Mouse (Mus musculus) ES-CJ7 (cell line): ENCODE measurements around the gene Rarg.
A peak's percentile ranks its signal among the peaks of the same experiment; 100 is the strongest.

Experiments used
- DNase-seq: peaks from one replicate; pipeline ENCODE4 v3.0.0; 2011; ENCODE audit warnings: low read depth, low spot score

Gene Rarg

GRCm38 (mm10) chr15:102258076-102258470, 756 bp upstream of the Rarg start:
- DNase-seq: peak; percentile 82

GRCm38 (mm10) chr15:102256431-102257201, 701 bp downstream of the Rarg start:
- DNase-seq: no peak

- DNase-seq: no peak
Measured at GRCm38 (mm10) chr15:102255547-102256255, 1.6 kb downstream of the Rarg start.

- peak; percentile 94 for DNase-seq
Measured at GRCm38 (mm10) chr15:102250521-102250920, 6.8 kb downstream of the Rarg start.

- peak; percentile 56 for DNase-seq
Measured at GRCm38 (mm10) chr15:102249967-102250366, 7.3 kb downstream of the Rarg start.

DNA sequence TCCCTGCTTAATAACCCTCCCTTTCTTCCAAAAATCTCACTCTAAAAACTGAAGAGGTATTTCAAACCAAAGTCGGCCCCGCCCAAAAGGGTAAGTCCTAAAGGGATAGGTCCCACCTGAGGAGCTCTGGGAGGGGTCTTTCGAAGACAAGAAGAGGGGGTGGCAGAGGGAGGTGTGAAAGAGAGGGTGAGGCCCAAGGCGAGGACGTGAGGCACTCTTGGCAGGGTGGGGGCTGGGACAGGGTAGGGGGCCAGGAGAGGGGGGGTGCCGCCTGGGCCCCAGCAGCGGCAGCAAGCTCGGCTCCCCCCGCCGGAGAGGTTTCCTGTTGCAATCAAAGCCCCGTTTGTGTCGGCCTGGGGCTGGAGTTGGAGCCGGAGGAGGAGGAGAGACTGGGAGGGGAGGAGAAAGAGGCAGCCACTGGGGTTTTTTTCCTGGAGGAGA, 8.0 kb downstream of the Rarg start:
- peak; percentile 91 for DNase-seq

DNA sequence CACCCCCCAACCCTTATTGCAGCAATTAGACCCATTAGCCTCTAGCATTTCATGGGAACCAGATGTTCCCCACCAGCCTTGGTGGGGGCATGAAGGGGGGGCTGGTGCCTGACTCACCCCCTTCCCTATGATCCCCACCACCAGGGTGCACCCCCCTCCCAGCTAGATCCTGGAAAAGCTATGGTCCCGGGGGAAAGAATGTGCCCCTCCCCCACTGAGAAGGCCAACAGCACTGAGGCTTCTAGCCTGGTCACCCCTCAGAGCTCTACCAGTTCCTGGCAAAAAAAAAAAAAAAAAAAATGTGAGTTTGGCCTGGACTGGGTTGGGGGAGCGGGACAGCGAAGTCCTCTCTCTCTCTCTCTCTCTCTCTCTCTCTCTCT, 8.5 kb downstream of the Rarg start:
- peak; percentile 66 for DNase-seq

DNA sequence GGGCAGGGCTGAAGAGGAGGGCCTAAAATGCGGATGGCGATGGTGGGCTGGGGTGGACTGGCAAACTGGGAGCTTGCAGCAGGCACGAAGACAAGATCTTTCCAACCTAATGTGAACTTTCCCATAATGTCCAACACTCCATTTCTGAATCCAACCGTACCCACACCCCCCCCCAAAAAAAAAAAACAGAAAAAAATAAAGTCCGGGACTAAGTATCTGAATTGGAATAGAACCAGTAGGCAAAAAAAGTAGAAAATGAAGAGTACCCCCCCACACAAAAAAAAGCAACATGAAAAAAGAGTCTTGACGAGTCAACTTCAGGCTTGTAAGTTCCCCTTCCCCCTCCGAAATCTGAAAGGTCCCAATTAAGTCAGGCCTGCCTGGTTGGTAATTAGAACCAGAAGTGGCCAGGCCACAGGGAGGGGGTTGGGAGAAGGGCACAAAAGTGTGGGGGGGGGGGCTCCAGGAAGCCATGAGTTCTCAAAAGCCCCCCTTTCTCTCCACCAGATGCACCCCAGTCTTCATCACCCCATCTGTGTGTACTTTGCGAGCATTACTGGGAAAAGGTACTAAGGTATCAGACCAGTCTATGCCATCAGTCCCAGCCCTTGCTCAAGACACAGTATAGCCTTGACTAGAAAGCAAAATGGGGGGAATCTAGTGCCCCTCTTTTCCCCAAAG, 9.0 kb downstream of the Rarg start:
- DNase-seq: no peak

- DNase-seq: peak; percentile 87
Measured at GRCm38 (mm10) chr15:102247252-102248130, 9.8 kb downstream of the Rarg start.

- peak; percentile 99 for DNase-seq
Measured at GRCm38 (mm10) chr15:102246866-102247251, 10.5 kb downstream of the Rarg start.

- DNase-seq: peak; percentile 98
Measured at GRCm38 (mm10) chr15:102245891-102246741, 11.2 kb downstream of the Rarg start.

DNA sequence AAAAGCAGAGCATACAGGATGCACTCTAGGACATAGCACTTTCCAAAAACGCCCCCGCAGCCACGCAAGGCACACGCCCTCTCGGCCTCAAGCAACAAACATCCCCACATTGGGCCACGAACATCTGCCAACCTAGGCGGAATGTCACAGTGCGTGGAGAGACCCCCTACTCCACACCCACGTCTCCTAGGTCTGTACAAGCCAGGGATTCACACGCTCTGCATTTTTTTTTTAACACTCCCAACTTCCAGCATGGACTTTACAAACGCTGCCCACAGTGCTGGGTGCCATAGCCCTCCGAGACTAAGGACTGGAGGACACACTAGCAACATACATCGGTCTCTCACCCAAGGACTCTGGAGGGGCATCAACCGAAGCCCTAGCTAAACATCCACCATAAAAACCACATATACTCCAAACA, 11.8 kb downstream of the Rarg start:
- DNase-seq: no peak

DNA sequence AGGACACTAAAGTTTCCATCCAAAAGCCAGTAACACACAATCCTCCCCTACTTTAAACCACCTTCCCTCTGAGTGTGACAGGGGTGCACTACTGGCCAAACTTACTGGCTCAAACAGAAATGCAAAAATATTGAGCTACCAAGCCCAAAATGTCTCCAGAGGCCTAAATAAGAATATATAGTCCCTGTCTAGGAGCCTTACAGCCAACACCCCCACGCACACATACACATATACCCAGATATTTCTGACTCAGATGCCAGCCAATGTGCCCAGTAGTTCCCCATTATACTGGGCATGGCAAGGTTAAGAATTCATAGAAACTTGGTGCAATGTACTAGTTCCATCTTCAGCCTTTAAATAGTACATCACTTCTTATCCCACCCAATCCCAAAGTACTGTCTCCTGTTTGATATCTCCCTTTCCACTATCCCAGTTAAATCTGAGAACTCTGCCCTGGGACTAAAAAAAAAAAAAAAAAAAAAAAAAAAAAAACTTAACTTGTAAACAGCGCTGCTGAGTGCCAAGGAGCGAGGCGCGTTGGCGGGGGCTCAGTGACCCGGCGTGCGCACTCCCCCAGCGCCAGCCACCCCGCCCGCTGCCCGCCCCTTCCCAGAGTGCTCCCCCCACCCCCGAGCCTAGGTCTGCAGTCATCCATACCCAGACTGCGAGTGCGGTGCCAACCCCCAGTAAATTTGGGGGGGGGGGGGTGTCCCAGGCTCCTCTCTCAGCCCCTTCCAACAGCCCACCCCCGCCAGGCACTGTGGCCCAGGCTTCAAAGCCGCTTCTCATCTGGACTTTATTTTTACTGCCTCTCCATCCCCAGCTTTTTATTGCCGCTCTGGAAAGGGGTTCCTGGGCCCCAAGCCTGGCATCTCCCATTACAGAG, 12.8 kb downstream of the Rarg start:
- no peak for DNase-seq

GRCm38 (mm10) chr15:102243229-102244190, 13.8 kb downstream of the Rarg start:
- DNase-seq: peak; percentile 95

DNA sequence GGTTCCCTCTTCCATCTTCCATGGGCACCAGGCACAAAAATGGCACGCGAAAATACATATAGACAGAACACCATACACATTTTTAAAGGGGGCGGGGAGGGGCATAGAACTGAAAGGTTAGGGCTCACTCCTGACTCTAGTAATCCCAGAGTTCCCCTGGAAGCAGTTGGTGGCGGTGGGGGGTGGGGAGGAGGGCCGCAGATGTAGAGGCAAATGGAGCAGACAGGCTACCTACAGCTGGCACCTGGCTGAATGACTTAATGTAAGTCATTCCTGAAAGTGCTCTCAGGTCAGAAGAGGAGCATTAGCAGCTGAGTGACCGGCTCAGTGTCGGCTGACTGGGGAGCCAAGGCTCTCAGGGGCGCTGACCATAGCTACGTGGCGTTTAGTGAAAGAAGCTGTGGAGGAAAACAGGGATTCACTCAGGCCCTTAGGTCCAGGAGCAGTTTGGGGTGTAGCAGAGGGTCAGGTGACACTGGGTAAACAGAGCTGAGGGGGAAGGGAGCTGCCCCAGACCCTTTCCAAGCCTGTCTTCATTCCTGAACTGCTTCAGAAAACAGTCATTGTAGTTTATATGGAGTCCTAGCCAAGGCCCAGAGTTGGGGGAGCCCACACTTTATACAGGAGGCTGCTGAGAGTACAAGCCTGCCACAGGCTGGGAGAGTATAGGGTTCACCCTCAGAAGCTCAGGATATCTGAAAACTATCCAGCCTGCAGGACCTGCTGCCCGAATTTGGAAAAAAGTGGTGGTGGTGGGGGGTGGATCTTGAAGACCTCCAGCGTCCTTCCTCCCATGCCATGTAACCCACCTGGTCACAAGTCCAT, 14.7 kb downstream of the Rarg start:
- peak; percentile 54 for DNase-seq

- peak; percentile 96 for DNase-seq
Measured at GRCm38 (mm10) chr15:102240607-102241006, 16.7 kb downstream of the Rarg start.

DNA sequence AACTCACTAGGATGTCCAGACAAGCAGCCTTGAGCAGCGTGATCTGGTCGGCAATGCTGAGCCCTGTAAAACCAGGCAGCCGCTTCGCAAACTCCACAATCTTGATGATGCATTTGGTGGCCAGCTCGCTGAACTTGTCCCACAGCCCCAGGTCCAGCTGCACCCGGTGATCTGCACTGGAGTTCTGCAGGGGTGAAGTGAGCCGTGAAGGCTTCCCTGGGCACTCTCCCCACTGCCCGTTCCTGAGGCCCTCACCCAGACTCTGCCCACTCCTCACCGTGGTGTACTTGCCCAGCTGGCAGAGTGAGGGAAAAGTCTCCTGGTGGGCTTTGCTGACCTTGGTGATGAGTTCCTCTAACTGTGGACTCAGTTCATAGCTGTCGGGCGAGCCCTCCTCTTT, 17.5 kb downstream of the Rarg start:
- no peak for DNase-seq

GRCm38 (mm10) chr15:102239260-102239590, 18.1 kb downstream of the Rarg start:
- DNase-seq: peak; percentile 88
